Mouse (Mus musculus) right cerebral cortex, postnatal 4 days (tissue): ENCODE measurements around the gene Lrrc8a.

Source experiments
- DNase-seq: peaks from one replicate; pipeline ENCODE4 v3.0.0-alpha.2; 2022

The Lrrc8a gene

DNA sequence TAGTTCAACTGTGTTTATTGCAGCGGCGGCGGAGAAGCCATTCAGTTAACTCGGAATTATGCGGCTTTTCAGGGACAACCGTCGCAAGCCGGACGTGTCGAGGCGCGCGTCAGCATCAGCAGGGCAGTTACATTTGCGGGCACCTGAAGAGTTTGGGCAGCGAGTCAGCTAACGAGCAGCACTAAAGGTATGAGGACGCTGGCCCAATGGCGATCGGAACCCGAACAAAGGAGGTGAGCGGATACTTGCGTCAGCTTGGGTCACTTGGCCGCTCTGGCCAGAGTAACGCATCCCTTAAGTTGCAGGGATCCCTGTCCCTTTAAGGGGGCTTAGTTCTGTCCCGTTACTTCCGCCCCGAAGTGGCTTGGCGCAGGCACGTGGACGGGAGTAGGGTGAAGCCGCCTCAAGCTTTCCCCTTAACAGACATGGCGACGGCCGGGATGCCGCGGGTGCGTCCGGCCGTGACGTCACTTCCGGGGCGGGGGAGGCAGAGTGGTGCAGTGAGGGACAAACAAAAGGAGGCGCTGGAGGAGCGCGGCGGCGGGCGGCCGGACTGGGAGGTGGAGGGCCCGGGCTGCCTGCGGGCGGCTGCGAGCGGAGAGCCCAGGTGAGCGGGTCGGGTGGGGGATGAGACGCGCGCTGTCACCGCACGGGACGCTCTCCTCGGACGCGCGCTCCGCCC is at the start of gene Lrrc8a:
Gene Lrrc8a, plus strand, starts transcription at position 517 of the 682 bp plus-strand sequence.
- DNase-seq = peak; percentile 100

DNA sequence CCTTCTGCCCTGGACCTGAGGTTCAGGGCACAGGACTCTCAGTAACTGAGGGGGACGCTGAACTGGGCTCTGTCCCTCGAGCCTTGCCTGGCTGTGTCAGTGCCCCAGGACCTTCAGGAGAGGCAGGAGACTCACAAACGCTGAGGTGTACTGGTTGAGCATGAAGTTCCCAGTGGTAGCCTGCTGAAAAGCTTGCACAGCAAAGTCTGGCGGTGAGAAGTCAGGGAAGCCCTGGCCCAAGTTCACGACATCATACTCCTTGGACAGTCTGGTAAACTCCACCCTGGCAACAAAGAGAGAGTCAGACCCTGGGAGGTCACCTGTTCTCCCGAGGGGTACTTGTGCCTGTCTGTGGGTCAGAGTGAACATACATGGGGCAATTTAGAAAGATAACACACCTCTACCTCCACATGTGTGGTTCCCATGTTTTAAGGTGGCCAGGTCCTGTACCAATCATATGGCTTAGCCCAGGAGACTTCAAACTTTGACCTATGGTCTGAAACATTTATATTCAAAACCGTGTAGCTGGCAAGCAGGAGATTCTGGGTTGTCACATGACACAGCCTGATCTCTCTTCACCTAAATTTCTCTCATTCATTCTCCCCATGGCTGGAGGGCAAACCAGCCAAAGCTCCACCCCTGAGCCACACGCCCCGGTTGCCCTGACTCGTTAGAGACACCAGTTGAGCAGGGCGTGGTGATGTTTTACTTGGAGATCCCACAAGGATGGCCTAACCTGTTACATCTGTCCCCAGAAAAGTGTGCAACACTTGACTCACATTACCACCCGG is 45.5 kb upstream of the Lrrc8a start:
- no peak for DNase-seq

DNA sequence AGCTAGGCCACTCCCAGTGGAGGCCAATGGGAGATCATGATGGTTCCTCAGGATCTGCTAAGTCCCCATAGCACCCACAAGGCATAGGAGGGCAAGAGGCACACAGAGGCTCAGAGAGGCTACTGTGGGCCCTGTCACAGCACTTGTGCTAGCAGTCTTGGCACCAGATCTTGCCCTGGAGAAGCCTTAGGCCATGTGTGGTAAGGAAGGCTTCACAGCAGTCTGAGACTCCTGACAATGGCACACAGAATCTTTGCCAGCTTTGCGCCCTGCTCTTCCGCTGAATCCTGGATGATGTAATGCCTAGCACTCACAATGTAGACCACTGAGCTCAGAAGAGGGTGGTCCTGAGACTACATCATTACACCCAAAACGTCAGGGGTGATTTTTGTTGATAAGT is 42.9 kb upstream of the Lrrc8a start:
- no peak for DNase-seq

DNA sequence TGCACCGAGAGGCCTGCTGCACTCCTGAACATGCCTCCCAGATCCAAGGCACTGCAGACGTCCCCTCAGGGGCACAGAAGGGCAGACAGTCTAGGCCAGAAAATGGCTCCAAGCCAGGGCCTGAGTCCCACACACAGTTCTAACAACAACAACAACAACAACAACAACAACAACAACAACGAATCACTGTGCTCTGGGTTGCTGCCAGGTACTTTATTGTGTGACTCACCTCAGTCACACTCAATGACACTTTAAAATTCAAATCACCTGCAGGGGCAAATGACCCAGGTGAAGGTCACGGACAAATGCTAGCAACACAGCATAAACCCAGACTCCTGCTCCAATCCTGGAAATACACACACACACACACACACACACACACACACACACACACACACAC is 39.5 kb upstream of the Lrrc8a start:
- DNase-seq = no peak

DNA sequence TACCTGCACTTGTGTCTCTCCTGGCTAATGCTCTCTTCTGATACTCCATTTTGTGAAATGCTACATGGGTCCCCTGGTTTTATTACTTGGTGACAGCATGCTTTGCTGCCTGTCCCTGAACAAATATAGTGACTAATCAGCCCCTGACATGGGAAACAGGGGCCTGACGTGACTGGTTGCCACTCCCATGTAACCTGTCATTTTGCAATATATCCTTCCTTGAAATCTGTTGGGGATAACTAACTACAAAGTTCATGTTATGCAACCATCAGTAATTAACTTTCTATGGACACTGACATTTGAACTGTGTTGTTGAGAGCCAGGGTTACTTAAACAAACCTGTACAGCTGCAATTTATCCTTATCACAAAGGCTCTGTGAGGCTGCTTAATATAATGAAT is 37.5 kb upstream of the Lrrc8a start:
- DNase-seq = no peak

DNA sequence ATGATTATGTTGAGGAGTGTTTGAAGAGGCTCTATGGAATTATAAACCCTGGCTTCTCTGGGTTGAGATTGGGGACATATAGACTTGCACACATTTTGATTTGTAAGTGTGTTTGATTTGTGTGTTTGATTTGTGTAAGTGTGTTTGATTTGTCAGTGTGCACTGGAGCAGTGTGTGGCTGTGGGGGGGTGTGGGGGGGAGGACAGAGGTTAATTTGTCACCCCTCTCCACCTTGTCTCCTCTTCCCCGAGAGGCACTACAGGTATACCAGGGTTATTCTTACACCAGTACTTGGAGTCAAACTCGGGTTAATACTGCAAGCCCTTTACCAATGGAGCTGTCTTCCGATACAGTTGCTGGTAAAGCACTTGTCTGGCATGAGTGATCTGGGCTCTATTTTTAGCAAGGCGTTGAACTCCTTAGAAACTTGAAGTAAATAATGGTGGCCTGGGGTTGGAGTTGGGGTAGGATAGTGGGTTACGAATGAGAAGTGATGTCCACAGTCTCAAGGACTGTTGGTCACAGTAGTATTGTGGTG is 37.1 kb upstream of the Lrrc8a start:
- no peak for DNase-seq

DNA sequence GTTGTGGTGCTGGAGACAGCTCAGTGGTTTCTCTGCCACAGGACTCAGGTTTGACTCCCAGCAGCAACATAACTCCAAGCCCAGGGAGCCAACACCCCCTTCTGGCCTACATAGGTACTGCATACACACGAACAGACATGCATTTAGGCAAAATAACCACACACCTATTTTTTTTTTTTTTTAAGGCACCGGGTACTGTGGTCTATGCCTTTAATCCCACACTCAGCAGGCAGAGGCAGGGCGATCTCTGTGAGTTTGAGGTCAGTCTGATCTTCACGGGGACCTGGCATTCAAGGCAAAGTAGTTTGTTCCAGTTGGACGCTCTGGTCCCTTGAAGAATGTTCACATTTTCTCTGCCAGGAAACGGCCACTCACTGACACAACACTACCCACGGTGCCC is 34.1 kb upstream of the Lrrc8a start:
- DNase-seq = no peak

DNA sequence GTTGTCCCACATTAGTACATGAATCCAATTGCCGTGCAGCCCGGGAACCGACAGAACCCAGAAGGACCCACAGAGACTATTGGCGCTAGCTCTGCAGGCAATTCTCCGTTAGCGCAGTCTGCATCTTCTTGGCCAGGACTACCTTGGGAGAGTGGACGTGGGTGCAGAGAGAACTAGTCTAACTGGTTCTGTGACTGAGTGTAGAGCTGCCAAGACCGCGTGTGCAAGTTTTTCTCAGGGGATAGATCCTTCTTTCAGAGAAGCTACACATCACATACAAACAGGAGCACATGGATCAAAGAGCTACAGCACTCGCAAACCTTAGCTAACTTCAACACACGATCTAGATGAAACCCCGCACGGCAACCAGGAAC is 32.3 kb upstream of the Lrrc8a start:
- no peak for DNase-seq

DNA sequence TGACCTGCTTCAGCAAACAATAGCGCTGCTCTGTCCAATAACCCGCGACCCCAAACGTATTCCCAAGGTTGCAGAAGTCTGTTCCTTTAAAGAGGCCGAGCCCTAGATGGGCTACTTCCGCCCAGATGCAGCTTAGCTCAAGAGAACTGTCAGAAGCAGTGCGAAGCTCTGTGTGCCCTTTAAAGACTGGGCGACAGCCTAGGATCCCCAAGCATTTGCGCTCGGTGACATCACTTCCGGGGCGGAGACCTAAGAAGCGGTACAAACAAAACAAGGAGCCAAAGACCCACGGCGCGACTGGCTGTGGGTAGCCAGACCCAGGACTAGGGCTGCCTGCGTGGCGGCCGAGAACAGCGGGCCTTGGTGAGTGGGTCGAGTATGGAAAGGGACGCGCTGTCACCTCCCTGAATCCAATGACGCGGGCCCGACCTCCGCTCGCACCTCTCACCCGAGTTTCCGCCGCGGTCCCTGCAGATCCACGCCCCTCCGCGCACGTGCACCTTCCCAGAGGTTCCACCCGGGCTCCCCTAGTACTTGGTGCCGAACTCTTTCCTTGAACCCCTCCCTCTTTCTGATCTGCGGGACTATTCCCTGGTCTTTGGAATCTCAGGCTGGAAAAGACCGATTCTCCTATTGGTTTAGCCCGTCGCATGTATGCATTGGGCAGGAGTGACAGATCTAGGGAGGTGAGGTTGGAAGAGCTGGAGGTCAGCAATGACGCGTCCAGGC is 31.7 kb upstream of the Lrrc8a start, which contains the start of gene Kyat1:
Gene Kyat1, minus strand, starts transcription at position 219 of the 729 bp plus-strand sequence.
- DNase-seq = peak; percentile 88

DNA sequence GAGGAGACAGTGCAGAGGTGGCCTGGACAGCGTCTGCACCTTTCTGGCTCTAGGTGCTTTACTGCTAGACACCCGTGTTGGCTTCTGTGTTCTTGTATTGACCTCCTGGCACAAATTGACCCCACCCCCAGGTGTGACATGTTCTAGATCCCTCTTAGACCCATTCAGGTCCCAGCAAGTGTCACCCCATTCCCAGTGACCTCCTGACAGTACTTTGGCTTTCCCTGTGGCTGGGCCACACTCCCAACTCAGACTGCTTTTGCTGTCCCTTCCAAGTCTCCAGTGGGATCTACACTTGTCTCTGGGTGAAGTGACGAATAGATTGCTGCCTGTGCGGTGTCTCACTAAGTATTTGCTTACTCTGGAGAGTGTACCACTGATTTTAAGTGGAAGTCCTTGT is 30.1 kb upstream of the Lrrc8a start:
- DNase-seq = no peak

DNA sequence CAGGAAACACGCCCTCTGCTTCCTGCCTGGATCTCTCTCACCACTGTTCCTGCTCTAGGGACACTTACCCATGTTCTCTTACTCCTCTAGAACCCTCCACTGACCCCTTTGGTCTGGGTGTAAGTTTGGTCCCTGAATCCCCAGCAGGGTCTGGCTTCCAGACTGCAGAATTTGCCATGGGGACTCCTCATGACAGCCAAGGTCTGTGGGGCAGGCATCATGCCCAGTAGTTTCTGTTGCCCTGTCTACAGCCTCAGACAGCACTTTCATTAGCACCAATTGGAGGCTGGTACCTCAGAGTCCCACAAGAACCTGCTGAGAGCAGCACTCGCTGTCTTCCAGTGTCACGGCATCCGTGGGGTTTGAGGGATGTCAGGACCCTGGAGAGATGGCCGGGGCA is 29.6 kb upstream of the Lrrc8a start:
- no peak for DNase-seq

DNA sequence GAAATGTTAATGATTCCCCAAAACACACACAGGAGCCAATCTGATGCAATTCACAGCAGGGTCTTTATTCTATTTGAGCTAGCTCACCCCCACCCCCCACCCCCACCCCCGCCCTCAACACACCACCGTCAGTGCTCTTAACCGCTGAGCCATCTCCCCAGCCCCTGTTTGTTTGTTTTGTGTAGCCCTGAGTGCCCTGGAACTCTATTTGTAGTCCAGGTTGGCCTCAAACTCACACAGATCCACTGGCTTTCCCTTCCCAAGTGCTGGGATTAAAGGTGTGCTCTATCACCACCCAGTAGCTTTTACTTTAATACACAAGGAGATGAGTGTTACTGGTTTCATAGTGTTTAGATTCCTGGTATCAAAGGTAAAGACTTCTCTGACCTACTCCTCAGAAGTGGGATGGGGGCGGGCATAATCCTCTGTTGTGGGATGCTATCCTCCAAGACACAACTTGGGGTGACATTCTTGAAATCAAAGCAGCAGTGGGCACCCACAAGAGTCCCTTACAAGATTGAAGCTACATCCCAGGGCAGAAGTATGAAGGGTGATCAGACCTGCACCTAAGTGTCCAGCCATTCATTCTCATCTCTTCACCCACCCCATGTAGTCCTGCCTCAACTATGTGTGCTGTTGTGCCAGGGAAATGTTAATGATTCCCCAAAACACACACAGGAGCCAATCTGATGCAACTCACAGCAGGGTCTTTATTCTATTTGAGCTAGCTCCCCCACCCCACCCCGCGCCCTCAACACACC is 25.9 kb upstream of the Lrrc8a start:
- no peak for DNase-seq

DNA sequence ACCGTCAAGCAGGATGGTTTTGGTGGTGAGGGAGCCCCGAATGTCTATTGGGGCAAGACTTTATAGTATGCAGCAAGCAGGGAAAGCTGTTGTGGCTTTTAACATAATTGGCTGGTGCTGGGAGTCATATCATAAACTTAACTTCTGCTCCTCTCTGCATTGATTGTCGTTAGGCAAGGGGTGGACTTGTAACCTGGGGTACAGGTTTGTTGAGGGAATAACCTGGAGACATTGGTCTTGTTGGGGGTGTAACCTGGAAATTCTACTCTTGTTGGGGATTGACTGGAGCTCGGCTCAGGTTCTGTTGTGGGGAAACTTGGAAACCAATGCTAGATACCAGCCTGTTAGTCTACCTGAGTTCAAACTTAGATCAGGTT is 25.4 kb upstream of the Lrrc8a start:
- no peak for DNase-seq

DNA sequence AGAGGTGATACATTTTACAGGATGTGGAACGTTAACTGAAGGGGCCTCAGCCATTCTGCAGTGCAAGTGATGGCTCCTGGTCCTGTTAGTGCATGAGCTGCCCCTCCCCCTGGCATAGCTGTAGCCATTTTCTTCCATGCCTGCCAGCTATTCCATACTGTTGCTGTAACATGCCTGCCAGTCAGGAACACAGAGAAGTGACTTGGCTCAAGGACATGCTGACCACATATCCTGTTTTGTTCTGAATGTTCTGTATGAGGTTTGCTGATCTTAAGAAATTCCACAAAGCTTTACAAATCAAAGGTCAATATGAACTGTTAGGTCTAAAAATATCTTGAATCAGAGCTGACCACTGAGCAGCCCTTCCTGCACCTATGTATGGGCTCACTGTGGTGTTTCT is 24.6 kb upstream of the Lrrc8a start:
- DNase-seq = no peak

DNA sequence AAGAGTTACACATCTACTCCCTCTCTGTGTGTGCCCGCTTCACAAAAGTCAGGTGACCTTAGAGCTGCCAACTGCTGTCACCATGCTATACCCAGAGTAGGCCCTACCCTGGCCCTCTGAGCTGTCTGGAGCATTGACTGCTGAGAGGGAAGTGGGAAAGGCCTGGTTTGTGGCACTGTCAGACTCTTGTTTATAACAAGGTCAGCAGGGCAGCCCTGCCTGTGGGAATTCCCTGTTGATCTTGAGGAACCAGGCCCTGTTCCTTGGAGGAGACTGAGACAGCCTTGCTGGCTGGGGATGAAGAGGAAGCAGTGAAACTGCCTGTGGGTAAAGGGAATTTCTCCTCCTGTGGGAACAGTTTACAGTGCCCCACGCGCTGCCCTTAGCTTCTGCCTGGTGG is 22.8 kb upstream of the Lrrc8a start:
- DNase-seq = no peak

DNA sequence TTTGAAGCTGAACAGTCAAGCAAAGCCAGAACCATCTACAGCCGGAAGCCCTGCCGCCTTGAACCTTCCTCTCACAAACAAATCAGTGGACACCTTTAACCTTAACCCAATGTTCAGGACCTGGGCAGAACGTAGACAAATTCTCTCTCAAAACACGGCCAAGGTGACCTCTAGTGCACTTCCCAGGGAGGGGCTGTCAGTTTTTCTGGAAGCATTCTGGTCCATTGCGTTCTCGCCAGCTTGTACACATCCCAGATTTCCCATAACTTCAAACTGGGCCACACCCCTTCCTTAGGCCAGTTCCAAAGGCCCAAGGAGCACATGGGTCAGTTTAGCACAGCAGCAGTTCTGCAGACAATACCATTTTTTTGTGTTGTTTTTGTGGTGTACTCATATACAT is 22.0 kb upstream of the Lrrc8a start:
- DNase-seq = no peak

DNA sequence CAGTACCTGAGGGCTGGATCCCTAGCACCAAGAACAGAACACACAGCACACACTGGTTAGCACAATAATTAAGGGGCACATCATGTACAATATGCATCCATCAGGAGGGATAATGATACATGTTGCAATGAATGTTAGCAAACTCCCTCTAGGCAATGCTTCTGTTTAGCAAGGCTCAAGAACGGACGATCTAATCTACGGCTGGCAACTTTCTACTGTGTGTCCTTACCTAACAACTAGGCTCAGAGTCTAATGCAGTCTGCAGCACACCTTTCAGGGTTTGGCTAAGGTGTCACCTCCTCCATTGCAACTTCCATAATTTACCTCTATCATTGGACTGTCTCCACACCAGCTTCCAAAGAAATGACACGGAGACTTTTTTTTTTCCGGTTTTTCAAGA is 21.2 kb upstream of the Lrrc8a start:
- no peak for DNase-seq

DNA sequence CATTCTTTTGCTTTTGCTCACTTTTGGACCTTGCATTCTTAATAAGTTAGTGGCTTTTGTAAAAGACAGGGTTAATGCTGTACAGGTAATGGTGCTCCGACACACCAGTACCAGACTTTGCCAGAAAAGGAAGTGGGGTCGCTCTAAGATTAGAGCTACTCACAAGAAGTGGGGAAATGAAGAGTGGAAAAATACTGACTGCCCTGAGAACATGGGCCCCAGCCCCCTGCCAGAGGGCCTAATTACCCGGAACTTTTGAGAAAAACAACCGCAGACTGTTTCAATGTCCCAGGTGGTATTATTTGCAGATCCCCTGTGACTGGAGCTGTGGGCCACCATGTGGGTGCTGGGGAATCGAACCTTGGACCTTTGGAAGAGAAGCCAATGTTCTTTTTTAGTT is 1.9 kb upstream of the Lrrc8a start:
- DNase-seq = no peak

DNA sequence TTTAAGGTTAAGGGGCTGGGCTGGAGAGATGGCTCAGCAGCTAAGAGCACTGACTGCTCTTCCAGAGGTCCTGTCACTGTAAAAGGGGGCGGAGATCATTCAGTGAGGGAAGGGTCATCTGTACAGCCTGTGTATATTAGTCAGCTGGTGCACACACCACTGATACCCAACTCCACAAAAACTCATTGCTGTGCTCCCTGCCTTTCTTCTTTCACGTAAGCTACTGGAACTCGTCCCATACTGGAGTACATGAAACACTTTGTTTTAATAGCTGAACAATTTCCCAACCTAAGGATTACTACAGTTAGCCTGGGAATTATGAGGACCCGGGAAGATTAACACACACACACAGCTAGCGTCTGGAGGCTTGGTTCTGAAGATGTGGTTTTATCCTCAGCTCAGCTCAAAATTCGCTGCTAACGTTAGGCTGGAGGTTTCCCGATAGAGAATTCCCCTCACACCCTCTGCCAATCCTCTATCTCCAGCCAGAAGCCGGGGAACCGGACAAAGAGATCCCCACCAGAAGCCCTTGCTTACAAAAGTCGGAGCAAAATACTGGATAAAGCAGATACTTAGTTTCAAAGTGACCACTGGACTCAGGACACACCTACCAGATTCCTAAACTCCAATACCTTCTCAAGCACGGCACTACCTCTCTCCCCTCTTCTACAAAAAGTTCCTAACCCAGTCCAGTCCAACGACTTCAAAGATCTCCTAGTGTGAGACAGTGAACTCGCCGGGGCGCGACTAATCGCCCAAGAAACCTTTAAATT is 903 bp upstream of the Lrrc8a start:
- DNase-seq = no peak

DNA sequence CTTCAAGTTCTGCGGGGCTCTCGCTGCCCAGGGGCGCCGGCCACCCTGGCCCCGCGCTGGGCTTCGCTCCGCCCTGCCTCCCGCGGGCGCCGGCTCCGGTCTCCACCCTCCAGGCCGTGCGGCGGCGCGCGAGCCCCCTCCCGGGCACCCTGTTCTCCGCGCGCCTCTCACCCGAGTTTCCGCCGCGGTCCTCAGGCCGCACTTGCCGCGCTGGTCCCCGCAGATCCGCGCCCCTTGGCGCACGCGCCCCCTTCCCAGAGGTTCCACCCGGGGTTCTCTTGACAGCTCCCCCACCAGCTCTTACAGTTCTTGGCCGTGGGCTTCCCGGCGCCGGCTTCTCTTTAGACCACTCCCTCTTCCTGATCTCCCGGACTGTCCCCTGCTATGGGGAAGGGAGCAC is 366 bp downstream of the Lrrc8a start:
- DNase-seq = peak; percentile 69

DNA sequence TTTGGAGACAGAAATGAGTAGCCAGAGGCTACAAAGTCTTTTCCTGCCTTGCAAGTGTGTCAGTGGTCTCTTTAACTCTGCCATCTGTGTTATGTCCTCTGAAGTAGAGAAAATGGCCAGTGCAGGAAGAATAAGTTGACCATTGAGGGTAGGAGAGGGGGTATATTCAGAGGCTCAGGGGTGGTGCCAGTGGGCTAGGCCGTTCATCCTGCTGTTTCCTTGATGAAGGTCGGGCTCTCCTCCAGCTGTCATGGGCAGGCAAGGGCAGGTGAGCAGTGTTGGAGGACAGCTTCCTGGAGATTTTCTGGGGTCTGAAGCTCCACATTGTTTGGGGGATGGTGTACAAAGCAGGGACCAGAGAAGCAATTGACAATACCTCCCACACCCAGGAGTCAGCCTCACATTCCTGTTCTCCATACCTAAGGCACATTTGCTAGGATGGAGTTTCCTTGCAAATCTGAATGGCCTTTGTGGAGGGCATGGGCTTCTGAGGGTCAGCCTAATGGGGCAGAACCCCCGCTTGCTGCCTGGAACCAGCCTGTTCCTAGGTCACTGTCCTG is 1.5 kb downstream of the Lrrc8a start:
- no peak for DNase-seq

DNA sequence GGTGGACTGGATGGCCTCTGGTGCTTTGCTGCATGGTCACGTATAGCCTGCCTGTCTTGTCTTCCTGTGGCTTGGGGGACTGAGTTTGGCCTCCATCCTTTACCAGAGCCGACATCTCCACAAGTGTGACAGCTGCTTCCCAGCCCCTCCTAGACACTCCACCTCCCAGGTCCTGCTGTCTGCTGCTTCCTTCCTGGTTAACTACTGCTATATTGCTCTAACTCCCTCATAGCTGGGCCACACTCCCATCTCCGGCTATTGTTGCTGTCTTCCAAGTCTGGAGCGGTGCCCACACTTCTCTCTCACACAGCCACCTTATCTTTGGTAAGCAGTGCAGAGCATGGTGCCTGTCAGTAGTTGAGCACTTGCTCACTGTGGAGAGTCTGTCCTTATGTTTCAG is 2.3 kb downstream of the Lrrc8a start:
- no peak for DNase-seq
